Mouse (Mus musculus): ENCODE data around the gene B3galnt2.
A peak's percentile ranks its signal among the peaks of the same experiment; 100 is the strongest.
"Not testable (repeated sequence)": the region's sequence is repeated elsewhere in the genome, so short reads cannot be mapped to it uniquely, and the experiment has no call there.

B3galnt2 gene

DNA sequence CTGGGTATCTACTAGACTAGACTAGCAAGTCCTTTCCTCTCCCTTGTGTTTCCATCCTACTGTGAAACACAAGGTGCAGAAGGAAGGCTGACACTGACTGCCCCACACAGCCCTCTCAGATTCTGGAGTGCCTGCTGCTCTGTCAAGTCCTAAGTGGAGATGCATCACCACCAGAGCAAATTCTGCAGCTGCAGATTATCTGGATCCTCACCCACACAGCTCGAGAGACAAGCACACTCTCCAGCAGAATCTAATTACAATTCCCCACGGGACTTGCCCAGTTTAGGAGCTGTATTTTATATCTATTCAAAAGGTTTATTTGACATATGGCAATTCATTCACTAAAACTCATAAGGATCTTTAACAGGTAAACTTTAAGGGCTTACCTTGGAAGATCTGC is 51.8 kb downstream of the B3galnt2 start:
- no peak for DNase-seq (ENCODE audit: low spot score in 2 of 2)

DNA sequence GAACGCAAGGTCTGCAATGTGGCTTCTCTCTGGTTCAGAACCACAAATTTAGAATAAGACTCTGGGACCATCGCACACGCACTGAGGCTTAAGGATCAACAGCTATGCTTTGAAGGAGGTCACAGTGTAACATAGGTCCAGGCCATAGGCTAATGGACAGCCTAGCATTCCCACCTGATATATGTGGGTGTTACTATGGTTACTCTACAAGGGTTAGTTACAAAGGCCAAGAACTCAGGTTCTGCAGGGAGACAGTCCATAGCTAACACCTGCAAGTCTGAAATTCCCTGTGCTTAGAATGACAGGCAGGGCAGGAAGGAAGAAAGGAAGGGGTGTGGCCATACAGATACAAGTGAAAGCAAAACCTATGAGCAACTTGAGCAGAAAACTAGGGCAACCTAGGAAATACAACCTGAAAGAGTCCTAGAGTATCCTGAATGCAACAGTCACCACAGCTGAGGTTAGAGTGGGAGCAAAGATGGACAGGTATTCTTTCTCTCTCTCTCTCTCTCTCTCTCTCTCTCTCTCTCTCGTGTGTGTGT is 57.3 kb downstream of the B3galnt2 start:
- no peak for DNase-seq (ENCODE audit: low spot score in 2 of 2)

DNA sequence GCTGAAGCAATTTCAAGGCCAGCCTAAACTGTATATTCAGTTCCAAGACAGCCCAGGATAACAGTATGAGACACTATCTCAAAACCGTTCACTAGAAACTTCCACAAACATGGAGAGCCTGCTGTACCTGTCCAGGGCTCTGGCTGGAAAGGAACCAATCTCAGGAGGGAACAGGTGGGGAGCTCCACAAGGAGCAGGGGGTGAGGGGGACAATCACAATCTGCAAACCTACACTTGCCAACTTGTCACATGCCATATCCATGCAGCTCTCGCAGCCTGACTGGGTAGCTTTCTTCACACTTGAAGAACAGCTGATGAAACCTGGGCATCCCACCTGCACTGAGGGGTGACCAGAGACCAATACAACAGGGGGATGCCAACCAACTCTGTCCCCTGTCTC is 59.7 kb downstream of the B3galnt2 start:
- no peak for DNase-seq (ENCODE audit: low spot score in 2 of 2)

DNA sequence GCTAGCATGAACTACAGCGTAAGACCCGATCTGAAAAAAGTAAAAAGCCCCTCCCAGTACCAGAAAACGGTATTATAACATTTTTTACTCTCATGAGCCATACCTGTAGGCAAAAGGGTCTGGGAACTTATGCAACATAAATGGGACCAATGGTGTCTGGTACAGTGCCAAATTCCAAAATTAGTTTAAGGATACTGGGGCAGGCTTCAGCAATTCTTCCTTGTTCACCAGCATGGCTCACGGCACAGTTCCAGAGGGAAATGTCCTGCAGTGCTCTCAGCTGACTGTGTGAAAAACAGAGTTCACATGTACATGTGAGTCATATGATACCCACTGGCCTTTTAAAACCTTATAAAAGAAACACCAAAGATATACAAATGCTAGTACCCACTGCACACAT is 60.3 kb downstream of the B3galnt2 start:
- DNase-seq (ENCODE audit: low spot score in 2 of 2): no peak

DNA sequence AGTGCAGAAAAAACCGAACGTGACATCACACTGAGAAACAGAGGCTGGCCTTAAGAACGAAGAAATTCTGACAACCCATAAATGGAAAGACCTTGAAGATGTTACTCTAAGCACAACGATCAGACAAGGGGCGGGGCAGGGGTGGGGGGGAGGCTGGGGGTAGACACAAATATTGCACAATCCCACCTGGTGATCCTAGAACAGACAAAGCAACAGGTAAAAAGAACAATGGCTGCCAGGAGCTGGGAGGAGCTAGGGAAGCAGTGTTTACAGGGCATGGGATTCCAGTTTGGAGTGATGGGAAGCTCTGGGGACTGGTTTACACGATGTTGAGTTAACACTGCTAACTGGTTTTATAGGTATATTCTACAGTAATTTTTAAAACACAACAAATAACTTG is 61.3 kb downstream of the B3galnt2 start:
- DNase-seq (ENCODE audit: low spot score in 2 of 2): no peak

DNA sequence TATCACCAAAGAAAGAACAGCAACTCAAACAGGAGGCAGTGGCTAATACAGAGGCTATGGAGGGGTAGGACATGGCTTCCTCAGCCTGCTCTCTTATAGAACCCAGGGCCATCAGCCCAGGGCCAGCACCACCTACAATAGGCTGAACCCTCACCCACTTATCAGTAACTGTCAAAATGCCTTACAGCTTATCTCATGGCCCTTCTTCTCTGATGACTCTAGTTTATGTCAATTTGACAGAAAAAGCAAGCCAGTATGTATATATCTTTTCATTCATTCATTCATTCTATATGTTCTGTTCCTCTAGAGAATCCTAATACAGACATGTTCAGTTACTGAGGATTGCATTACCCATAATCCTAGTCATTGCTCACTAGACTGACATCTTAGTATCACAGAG is 64.0 kb downstream of the B3galnt2 start:
- DNase-seq (ENCODE audit: low spot score in 2 of 2): no peak

DNA sequence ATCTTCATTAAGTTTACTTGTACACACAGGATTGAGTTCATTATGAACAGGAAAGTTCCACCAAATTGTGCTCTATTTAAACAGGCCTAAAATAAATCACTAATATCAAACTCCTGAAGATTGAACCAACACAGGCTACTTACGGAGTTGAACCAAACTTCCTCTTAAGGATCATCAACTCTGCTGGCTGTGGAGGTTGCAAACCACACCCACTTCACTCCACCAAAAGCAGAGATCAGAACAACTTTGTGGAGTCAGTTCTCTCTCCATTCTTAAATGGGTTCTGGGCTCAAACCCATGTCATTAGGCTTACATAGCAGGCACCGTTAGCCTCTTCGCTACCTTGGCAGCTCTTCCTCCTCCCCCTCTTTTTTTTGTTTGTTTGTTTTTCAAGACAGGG is 64.6 kb downstream of the B3galnt2 start:
- DNase-seq (ENCODE audit: low spot score in 2 of 2): no peak

DNA sequence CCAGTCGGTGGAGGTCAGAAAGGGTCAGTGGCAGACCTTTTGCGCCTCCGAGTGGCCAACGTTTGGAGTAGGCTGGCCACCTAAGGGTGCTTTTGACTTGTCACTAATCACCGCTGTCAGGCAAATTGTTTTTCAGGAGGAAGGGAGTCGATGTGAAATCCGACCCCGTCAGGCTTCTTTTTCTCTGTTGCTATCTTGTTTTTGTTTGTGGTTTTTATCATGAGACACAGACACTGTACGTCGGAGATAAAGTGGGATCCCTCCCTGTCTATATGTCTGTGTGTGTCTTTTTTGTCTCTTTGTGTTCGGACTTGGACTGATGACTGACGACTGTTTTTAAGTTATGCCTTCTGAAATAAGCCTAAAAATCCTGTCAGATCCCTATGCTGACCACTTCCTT is 67.1 kb downstream of the B3galnt2 start:
- DNase-seq (ENCODE audit: low spot score in 2 of 2): not testable (repeated sequence)

DNA sequence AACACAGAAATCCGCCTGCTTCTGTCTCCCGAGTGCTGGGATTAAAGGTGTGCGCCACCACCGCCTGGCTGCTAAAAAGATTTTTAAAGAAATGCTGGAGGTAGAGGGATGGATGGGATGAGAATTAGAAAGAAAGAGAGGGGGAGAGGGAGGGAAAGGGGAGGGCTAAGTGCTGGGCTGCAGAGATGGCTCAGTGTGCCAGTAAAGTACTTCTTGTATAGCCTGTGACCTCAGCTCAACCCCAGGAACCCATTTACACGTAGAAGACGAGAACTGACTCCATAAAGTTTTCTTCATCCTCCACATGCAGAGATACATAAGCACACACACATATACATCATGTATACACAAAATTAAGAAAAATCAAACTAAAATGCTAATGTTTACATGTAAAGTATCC is 71.3 kb downstream of the B3galnt2 start:
- DNase-seq (ENCODE audit: low spot score in 2 of 2): no peak

DNA sequence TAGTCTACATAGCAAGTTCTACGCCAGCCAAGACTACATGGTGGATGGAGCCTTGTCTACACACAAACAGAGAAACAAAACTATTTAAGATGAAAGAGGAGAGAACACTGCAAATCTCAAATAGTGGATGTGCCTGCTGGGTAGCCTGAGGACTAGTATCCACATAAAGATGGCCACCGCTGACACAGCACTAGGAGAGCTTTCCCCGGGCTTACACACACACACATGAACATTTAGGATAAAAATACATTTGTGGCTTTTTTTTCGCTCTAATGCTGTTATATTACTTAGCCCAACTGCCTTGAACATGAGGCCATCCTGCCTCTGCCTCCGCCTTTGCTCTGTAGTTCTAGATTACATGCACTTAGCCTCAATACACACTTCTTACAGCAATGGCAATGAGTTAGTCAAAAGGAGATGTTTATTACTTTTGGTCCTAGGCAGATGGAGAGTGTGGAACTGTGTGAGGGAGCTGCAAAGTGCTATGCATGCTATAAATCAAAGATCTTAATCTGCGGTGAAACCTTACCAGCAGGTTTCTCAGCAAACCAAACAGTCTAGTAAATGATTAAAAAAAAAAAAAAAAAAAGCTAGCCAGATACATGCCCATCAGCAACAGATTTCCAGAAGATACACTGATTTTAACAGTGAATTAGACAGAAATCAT is 72.0 kb downstream of the B3galnt2 start:
- DNase-seq (ENCODE audit: low spot score in 2 of 2): no peak

DNA sequence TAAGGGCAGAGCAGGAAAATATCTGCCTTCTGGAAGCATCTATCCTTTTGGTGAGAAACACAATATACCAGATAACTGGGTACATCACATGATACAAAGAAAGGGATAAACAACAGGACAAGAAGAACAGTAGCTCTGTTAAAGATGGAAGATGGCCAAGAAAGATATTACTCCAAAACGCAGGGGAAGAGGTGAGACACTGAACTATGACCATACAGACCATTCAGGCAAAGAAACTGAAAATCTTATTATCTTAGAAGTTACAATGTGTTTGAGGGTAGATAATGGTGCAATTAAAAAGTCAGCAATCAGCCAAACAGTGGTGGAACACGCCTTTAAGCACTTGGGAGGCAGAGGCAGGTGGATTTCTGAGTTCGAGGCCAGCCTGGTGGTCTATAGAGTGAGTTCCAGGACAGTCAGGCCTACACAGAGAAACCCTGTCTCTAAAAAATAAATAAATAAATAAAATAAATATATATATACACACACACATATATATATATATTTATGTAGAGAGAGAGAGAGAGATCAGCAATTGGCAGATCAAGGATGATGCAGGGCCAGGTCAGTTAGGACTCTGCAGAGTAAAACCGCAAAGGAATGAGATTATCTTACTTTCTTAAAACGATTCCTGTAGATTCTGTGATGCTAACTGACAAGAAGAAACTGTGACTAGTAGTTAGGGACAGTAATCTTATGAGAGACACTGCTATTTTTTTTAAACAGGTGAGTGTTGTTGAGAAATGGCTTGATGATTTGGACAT is 79.2 kb downstream of the B3galnt2 start:
- DNase-seq (ENCODE audit: low spot score in 2 of 2): no peak

DNA sequence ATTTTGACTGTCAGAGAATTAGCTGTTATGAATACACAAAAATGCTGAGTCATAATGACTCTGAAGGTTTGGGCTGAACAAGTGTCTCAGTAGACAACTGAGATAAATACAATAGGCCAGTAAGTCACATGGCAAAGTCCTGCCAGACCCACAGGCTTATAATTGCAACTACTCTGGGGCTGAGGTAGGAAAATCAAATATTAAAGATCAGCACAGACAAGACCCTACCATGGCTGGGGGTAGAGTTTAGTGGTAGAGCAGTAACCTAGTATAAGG is 79.7 kb downstream of the B3galnt2 start:
- no peak for DNase-seq (ENCODE audit: low spot score in 2 of 2)

DNA sequence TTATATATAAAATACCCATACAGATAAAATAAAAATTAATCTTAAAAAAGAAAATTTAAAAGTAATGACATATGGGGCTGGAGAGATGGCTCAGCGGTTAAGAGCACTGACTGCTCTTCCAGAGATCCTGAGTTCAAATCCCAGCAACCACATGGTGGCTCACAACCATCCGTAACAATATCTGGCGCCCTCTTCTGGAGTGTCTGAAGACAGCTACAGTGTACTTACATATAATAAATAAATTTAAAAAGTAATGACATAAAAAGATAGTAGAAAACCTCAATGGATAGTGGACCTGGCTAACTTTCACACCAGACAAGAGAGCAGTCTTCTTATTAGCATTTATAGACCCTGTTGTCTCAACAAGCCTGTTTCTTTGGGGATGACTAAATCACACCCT is 81.1 kb downstream of the B3galnt2 start:
- not testable (repeated sequence) for DNase-seq (ENCODE audit: low spot score in 2 of 2)

DNA sequence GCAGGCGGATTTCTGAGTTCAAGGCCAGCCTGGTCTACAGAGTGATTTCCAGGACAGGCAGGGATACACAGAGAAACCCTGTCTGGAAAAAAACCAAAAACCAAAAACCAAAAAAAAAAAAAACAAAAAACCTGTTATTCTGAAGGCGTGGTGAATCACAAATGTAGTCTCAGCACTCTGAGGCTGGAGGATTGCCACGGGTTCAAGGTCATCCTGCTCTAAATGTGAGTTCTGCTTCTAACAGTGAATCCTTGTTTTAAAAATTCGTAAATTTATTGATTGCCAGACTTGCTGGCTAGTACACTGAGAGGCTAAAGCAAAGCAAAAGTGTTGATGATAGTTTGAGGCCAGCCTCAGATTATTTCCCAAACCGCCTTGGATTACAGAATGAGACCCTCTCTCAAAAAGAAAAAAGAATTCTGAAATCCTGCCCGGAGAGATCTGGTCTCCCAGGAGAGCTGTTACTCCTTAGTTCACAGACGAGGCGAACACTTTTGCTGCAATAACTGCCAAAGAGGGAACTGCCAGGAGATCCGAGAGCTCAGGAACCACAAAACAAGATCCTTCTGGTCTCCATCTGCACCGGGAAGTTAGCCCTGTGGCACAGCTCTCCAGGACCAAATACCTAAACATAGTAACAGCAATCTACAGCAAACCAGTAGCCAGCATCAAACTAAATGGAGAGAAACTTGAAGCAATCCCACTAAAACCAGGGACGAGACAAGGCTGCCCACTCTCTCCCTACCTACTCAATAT is 81.8 kb downstream of the B3galnt2 start:
- no peak for DNase-seq (ENCODE audit: low spot score in 2 of 2)

DNA sequence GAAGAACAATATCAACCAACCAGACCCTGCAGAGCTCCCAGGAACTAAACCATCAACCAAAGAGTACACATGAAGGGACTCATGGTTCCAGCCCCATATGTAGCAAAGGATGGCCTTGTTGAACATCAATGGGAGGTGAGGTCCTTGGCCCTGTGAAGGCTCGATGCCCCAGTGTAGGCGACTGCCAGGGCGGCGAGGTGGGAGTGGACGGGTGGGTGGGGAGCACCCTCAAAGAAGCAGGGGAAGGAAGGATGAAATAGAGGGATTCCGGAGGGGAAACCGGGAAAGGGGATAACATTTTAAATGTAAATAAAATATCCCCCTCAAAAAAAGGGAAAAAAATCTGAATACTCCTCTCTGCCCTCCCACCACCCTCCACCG is 84.6 kb downstream of the B3galnt2 start:
- peak in 1 of 2 experiments; percentile 12 for DNase-seq (ENCODE audit: low spot score in 2 of 2)

DNA sequence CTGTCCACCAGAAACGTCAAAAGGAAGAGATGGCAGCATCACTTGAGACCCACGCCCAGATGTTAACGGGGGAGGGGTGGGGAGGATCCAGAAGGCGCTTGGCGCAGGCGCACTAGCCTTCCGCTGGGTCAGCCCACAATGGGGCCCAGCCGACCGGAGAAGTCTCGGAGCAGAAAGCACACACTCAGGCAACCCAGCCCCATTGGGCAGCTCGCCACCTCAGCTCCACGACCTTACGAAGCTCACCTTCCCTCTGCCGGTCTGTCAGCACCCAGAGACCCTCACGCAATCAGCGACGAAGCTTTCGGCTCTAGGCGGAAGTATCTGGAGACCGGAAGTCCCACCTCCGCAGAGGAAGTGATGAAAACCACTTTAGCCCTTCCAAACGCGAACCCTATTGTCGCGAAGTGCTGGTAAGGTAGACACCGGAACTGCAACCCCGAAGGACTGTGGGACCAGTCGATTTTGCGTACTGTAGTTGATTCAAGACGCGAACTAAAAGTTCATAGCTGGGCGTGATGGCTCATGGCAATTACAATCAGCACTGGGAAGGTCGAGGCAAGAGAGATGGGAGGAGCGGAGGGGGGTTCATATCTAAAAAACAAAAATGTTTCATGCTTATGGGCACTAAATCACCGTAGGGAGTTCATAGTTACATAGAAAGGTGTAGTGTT is 85.2 kb downstream of the B3galnt2 start, which contains the start of gene Tbce:
Gene Tbce, minus strand, starts transcription at position 347 of the 674 bp plus-strand sequence.
- DNase-seq (ENCODE audit: low spot score in 2 of 2): peak; percentile 87 to 95

DNA sequence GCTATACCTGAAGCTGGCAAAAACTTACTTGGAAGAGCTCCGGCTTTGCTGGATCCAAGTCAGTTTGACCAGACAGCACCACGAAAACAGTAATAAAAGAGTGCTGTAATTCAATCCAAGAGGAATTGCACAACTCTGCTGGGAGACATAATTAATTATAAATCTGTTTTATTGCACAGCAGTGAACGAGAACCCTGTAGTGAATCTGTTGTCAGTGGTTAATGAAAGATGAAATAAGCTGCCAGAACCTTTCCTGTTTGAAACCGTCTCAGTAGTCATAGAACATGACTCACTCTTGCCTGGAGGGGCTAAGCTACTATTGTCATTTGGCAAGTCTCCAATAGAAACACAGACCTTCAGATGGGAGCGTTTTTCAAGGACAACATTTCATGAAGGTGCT is 85.9 kb downstream of the B3galnt2 start:
- no peak for DNase-seq (ENCODE audit: low spot score in 2 of 2)

DNA sequence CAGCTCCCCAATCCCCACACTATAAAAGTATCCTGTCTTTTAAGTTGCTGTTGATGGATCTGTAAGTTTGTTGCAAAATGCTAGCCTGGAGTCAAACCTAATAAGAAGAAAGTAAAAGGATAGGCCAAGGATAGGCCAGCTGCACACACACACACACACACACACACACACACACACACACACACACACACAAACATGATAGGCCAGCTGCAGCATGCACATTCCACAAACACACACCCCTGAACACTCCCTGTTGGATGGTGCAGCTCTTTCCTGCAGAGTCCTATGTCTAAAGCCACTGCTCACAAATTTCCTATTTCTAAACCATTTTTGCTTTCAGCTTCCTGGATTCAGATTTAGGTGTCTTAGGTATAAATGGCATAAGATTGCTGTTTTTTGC is 89.6 kb downstream of the B3galnt2 start:
- DNase-seq (ENCODE audit: low spot score in 2 of 2): no peak

DNA sequence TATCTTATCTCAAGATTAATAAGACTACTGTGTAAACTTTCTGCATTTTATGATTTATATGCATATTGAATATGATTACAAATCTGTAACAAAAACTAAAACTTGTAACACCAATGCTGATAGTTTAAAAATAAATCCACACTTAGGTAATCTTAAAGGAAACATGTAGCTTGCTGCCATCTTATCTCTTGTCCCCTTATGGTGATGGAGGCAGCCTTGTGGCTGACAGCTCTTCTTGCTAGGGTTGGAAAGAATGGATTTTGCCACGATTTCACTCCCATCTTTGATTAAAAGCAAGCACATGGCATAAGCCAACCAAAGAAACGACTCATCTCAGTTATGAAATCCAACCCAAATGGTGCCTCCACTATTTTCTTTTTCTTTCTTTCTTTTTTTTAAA is 90.3 kb downstream of the B3galnt2 start:
- DNase-seq (ENCODE audit: low spot score in 2 of 2): no peak
